Mouse (Mus musculus): ENCODE data around the gene Rgs3.
A peak's percentile ranks its signal among the peaks of the same experiment; 100 is the strongest.

The Rgs3 gene

DNA sequence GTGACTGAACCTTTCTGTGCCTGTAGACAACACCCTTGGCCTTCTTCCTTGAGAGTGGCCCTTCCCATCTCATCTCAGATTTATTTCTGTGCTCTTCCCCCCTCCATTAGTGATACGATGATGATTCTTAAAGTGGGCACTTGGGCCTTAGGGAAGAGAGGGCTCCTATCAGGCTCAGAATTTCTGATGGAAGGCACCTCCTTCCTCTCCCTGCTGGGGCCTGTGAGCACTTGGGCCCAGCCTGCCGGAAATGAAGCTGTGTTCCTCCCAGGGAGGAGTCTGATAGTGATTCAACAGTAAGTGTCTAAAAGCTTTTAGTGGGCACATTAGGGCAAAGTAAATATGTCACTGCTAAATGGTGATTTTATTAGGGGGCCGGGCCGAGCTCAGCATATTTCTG lies 67.7 kb downstream of the Rgs3 start:
- no peak for DNase-seq (ENCODE audit: low spot score)

DNA sequence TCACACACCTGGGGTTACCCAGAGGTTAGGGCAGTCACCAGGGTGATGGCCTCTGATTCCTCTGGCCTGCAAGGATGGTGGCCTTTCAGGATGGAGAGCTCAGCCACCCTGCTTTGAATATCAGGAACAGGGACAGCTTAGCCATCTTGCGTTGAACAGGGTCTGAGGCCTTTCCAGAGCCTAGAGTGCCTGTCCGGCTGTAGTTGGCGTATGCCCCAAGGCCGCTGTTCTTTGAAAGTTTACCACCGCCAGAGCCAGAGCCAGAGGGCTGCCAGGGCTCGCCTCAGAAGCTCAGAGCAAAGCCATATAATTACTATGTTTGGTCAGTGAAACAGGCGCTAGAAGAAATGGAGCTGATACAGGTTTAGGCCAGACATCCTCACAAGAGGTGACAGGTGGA lies 68.9 kb downstream of the Rgs3 start:
- DNase-seq (ENCODE audit: low spot score), result no peak

DNA sequence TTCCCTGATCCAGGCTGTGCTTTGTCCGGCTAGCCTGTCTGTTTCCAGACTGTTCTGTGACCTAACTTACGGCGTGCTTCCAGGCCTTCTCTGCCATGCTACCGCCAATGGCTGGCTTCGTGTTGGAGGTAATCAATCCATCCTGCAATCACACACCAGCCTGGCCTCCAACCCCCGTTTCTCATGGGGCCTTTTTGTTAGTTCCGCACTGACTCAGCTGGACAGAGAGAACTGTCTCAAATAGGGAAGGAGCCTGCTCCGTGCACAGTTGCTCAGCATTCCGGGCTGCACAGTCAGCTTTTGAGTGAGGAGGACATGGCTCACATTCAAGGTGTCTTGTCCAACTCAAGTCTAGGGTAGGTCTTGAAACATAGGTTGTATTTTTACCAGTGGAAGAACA lies 69.8 kb downstream of the Rgs3 start:
- DNase-seq (ENCODE audit: low spot score), result no peak

DNA sequence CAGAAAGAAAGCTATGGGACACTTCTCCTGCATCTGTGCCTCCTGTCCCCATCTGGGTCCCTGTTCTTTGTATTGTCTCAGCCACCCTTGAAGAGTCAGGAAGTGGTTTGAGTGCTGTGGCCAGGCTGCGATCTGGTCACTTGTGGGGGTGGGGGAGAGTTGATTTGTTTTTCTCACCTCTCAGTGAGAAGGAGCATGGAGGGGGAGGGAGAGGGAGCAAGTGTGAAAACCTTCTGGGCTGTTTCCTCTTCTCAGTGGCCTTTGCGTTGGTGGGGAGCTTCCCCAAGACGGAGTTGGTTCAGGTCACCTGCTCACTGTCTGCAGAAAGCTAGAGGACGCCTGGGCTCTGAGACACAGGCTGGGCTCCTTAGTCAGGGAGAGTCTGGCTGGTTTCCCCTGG lies 70.3 kb downstream of the Rgs3 start:
- DNase-seq (ENCODE audit: low spot score), result no peak

DNA sequence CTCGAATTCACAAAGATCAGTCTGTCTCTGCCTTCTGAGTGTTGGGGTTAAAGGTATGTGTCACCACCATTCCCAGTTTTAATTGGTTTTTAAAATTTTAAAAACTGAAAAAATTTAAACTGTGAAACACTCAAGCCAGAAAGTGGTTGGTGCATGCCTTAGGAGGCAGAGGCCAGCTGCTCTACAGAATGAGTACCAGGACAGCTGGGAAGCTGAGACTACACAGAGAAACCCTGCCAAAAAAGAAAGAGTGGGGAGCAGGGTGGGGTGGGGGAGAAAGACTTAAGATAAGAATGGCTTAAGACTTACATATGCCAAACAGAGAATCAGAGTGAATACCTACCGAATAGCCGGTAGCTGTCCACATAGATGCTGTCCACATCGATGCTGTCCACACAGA lies 73.6 kb downstream of the Rgs3 start:
- DNase-seq (ENCODE audit: low spot score), result no peak

DNA sequence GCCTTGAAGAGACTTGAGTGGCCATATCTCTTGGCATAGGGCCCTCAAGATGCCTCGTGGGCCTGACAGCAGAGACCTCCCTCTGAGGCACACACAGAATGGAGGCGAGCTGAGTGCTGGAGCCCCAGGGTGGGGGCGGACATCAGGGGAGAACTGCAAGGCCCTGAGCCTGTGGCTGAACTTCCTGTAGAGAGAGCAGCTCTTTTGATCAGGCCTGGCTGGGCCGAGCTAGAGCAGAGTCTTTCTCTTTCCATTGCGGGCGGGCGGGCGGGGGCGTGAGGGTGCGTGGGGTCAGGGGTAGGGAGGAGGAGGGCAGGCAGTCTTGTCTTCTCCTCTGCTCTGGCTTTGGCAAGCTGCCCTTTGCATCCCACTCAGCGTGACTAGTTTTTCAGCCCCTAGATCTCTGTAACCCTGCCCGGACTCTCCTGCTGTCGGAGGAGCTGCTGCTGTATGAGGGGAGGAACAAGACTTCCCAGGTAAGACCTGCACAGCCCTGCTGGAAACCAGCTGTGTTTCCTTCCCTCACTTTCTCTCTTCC lies 74.5 kb downstream of the Rgs3 start:
- DNase-seq (ENCODE audit: low spot score), result no peak

DNA sequence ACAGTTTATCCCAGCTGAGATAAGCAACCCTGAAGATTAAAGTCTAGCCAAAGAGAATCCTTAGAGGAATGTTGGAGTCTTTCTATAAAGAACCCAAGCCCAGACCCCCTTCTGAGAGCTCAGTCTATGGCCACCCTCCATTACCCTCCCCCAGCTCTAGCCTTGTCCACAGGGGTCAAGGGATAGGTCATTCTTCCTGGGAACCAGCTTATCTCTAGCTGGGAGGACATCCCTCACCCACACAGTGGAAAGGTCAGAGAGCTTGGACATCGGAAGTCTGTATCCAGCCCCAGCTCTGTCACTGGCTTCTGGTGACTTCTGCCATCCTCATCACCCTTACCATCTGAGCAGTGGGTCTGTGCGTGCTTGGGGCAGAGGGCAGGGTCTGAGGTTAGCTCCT lies 75.2 kb downstream of the Rgs3 start:
- no peak for DNase-seq (ENCODE audit: low spot score)

DNA sequence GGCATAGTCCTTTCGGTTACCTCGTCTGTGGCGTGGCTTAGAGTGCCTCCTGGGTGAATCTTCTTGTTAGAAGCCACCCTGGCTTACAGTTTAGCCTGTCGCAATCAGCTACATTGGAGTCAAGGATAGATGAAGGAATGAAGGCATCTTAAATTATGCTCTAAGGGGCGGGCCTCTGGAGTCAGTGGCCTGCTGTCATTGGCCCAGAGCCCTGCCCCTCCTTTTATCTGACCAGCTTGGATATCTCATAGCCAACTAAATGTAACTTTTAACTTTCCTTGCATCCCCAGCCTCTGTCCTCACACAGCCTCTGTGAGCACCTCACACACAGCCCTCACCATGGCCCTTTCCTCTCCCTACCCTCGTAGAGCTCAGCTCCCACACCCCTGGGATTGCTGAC lies 76.4 kb downstream of the Rgs3 start:
- no peak for DNase-seq (ENCODE audit: low spot score)

DNA sequence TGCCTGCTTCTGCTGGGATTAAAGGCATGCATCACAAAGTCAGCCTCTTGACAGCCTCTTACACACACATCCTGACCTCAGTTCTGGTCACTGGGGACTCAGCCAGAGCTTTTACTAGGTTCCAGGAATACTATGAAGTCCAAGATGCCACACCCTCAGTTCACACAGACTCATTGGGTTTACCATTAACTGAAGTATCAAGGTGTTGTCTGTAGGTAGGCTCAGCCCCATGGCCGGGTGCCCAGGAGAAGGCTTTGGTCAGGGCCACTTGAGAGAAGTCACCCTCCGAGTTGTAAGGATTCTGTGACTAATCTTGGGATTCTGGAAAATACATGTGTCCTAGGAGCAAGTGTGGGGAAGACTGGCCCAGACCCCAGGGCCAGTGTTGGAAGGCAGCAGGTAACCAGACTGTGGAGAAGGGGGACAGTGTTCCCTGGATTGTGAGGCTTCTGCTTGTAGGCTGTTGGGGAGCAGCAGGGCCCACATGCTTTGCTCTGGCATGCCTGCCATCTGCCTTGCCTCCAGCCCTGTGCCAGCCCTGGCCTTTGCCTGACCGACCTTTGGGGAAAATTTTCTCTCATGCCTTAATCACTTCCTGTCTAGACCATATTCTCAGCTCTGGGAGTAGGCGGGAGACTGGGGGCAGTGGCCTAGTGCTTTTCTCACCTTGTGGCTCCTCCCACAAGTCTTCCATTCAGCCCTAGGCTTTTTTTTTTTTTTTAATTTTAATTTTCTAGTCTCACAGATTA lies 78.4 kb downstream of the Rgs3 start:
- no peak for DNase-seq (ENCODE audit: low spot score)

DNA sequence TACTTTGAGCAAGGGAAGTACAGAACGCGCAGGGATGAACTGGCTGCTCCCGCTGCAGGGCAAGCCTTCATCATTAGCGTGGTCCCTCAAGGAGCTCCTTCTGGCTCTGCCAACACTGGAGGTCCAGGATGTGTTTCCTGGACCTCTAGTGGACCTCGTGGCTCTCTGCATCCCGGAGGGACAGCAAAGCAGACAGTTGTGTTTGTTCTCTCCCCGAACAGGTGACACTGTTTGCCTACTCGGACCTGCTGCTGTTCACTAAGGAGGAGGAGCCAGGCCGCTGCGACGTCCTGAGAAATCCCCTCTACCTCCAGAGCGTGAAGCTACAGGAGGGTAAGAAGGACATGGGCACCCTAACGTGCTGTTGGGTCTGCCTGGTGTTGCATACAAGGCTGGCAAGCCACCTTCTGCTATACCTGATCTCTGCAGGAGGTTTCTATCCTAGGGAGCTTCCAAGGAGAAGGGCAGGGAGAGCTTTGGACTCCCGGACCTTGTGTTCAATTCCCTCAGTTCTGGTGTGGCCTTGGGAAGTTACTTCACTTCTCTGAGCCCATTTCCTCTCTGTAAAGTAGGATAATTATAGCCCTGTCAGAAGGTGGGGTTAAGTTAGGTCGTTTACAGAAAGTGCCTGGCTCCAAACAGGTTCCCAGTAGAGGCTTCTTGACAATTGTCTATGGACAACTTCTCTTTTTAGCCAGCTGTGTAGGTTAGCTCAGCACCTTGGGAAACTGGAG lies 81.0 kb downstream of the Rgs3 start:
- no peak for DNase-seq (ENCODE audit: low spot score)

DNA sequence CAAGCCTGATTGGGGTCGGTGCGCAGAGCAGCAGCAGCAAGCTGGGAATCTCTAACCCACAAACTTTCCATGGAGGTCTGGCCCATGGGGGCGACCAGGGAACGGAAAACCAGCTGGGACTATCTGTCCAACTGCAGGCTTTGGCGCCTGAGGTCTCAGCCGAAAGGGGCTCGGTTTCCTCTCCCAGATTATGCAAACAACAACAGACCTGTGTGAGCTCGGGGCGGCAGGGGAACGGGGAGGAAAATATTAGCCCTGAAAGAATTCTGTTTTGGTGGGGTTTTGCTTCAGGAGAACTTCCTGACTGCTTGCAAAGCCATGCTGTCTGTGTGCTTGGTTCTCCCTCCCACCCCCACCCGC lies 81.6 kb downstream of the Rgs3 start:
- no peak for DNase-seq (ENCODE audit: low spot score)

DNA sequence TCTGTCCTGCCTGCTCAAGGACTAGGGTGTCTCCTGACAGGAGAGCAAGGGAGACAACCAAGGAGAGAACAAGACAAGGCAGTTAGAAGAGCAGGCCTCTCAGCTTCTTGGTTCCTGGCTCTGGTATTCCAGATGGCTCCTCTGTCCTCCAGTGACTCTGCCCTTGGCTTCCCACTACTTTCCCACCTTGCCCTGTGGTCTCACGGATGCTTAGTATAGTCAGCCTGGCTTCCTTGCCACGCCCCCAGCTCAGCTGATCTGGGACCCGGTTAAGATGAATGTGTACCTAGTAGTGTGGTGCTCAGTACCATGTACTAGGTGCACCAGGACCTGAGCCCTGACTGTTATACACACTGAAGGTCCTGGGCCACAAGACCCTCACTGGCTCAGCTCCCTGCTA lies 82.0 kb downstream of the Rgs3 start:
- no peak for DNase-seq (ENCODE audit: low spot score)

DNA sequence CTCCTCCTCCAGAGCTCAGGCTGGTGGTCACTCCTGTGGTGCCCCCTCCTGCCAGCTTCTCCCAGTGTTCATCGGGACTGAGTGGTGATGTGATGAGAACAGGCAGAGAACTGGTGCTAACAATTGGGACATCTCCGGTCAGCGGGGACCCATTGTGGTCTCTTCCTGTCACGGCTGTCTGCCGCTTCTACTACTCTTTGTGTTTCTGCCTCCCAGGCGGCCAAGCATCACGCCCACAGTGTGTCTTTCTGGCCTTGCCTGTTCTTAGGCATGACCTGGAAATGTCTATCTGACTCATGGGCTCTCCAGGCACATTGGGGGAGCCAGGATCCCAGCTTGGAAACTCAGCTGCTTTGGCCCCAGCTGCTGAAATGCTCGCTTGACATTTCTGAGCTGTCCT lies 83.8 kb downstream of the Rgs3 start:
- no peak for DNase-seq (ENCODE audit: low spot score)

DNA sequence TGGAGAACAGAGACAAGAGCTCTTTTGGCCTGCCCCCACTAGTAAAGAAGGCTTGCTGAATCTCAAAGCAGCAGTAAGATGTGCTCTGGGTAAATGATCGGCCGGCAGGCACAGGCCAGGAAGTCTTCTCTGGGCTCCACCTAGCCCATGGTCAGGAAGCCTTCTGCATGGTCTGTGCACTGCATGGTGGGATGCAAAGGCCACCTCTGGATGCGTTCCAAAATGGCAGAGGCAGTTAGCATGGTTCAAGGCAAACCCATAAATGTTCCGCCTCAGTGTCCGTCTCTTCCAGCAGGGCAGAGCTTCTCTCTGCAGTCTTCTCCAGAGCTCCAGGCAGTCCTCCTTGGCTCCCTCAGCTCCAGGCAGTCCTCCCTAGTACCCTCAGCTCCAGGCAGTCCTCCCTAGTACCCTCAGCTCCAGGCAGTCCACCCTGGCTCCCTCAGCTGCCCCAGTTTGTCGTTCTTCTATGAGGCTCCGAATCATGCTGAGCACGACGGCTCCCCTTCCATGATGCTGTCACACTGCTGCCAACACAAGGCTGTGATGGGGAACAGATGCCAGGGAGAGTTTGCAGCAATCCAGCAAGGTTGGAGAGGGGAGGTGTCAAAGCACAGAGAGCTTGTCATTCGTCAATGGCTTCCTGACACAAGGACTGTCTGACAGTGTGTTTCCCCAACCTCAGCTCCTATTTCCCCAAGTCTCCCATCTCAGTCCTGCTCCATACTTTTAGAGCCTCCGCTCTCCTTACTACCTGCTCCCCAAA lies 84.6 kb downstream of the Rgs3 start:
- DNase-seq (ENCODE audit: low spot score), result peak; percentile 29

DNA sequence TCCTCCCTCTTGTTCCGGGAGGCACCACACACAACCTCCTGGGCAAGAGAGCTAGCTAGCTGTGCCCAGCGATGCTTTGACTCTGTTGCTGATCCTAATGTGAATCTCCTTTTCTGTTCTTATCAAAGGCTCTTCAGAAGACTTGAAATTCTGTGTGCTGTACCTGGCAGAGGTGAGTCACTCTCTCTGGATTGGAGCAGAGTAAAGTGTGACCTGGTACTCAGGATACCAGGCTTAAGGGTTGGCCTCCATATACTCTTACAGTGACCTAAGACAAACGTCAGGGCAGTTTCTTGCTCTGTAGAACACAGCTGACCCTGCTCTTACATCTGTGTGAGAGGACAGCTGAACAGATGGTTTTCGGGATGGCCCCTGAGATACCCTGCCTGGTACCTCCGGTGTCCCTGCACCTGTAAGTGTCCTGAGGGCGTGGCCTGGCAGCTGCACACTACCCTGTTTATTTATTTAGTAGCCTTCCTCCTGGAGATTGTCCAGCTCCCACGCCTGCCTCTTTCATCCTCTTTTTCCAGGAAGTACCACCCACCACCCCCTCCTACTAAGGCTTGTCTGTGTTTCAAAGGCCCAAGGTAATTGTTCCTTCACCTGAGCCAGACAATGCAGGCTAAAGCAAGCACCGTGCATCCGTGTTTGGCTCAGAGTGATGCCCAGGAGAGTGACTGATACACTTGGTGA lies 87.1 kb downstream of the Rgs3 start:
- no peak for DNase-seq (ENCODE audit: low spot score)

DNA sequence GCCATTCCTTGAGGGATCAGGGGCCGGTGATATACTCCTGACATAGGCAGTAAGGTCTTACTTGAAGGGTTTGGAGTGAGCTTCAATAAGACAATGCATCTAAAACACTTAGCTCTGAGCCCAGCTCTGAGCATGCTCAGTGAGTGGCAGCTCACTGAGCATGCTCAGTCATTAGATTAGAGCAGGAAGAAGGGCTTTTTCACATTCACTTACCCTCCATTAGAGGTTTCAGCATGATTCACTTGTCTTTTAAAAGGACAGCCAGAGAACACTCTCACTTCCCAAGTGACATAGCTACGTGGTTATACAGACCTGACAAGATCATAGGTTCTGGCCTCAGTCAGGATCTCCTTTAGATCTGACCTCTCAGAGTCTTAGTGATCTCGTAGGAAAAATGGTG lies 89.2 kb downstream of the Rgs3 start:
- DNase-seq (ENCODE audit: low spot score), result no peak

DNA sequence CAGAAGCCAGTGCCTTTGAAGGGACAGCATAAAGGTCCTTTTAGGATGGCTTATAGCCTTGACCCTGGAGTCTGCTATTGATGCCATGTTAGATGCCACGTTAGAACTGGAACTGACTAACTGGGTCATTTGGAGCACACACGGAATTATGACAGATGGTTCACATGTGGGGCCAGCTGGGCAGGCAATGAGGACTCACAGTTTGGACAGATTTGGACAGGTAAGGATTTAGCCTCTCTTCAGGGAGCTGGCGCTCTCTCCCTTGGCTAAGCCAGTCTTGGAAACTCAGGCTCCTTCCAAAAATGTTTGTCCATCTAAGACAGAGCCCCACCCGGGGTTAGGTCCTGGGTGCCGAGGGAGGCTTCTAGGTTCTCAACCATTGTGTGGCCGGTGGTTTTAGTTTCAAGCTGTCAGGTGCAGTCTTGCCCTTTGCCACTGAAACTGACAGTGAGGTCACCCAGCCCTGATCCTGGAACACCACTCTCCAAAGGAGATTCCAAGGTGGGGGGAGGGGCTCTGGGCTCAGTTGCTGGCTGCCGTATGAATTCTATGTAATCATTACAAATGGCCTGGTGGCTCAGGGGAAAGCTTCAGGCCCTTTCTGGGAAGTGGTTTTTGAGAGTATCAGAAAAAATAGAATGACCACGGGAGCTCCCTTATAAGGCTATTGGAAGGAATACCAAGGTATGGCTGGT lies 90.0 kb downstream of the Rgs3 start:
- no peak for DNase-seq (ENCODE audit: low spot score)

DNA sequence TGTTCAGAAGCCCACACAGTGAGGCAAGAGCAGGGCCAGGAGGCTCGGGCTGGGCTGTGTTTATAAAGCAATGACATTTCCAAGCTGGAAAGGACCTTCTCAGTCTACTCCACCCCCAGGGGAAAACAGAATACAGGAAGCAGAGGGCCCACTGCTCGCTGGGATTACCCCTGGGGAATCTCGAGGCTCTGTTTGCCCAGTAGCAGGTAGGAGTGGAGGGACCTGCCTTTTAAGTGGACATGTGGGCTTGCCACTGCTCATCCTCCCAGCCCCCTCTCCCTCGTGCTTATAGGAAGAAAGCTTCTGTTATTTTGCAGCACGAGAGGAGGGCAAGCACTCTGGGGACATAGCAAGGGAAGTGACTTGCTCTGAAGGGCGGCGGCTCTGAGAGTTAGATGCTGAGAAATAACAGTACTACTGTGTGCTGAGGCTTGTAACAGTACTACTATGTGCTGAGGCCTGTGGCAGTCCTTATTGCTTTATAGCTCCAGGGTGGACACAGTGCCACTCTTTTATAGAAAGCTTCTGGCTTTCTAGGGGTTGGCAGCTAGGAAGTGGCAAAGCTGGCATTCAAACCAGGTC lies 91.6 kb downstream of the Rgs3 start:
- no peak for DNase-seq (ENCODE audit: low spot score)

DNA sequence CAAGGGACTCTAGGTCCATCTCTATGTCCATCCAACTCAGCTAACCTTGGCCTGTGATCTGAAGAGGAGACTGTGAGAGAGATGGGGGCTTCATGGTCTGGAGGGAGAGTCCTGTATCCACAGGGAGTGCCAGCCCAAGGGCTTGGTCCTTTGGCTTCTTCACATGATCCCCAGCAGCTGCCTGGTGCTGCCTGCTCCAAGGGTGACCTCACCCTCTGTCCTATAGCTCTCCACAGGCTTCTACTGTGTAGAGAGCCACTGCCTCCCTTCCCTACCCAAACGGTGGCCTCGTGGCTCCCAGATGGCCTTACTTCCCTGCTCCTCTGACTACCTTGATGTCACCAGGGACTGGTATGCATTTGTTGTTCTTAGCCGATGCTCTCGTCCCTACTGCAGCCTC lies 92.6 kb downstream of the Rgs3 start:
- DNase-seq (ENCODE audit: low spot score), result peak; percentile 24

DNA sequence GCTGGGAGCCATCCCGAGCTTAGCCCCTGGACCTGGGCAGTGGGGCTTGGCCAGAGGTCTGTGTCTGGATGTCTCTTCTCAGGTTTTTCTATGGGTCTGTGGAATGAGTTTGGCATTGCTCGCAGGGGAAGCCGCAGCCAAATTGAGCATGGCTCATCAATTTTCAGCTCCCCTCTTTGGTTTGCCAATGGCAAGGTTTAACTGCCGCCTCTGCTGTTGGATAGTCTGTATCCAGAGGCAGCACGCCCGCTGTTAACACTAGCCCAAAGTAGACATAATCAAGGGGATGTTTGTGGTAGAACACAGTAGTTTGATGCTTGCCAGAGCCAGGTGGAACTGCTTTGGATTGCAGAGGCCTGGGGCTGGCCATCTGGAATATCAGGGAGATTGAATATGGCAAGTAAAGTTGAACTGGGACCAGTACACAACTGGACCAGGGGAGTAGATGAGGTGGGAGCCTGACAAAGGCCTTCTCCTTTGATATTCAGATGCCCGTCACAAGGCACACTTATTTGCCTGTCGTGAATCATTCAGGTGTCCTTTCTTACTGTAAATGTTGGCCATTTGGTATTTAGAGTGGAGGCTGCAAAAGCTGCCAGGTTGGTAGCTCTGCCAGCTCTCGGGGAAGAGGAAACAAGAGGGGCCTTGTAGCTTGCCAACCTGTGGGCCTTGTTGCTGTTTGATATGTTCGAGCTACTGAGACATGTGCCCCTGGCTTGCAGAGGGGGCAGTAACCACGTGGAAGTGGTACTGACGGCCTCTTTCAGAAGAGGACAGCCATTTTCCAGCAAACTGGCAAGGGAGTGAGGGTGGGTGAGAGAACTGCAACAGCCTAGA lies 93.5 kb downstream of the Rgs3 start:
- peak; percentile 29 for DNase-seq (ENCODE audit: low spot score)
